Mouse (Mus musculus) neutrophil, adult 65 days (primary cell): ENCODE results near the gene Tinagl1. TPM values are rescaled to one million over a fixed set of nuclear protein-coding genes. Genes with fewer than 3 reads are reported as not detected.

Experiments used
- total RNA-seq: library from RNA; stranded (reverse); gene quantifications from 2 replicates; pipeline ENCODE4 v1.2.4, GENCODE M21; 2023

Gene Tinagl1
- 67.0 and 83.9 TPM in 2 replicates for total RNA-seq

DNA sequence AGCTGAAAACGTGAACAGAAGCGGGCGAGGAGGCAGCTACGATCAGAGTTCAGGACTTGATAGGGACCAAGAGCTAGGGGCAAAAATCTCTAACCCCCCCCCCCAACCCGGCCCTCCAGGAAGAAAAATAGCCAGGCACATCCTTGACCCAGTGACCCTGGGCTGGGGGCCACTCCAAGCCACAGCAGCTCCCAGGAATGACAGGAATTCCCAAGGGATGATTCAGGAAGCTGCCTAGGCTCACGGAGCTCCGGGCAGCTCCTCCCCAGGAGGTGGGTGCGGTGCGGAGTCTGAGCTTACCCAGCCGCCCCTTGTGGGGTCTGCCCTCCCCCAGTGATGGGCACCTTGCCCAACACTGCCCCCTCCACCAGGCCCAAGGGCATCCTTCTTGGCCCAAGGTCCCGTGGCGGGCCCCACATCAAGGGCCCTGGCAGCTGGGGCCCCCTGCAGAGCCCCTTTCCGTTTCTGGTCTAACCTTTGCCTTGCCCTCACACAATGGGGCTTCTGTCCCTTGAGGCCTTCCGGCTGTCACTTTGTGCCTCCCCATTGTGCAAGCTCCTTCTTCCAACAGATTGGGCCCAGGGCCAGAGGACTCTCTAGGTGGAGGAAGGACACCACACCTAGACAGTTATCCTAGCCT, at the start of gene Tinagl1:
TSS of gene Tinagl1 (minus strand) at position 51 of the 640 bp plus-strand sequence.

DNA sequence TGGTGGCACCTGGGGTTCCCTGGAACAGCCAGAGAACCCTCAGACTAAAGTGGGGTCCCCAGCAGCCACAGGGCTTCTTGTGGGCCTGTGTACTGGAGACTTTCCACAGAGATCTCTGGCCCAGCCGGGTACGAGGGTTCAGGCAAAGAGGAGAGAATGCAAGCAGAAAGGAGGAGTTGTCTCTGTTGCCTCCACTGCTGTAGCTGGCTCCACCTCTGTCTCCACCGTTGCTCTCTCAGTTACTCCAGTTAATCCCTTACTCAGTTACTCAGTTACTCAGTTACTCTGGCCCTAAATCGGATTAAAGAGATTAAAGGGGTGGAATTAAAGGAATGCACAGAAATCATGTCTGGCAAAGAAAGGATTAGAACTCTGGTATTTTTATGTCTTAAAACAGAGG, 47.3 kb upstream of the Tinagl1 start, which contains the start of gene Gm853:
TSS of gene Gm853 (minus strand) at position 223 of the 400 bp plus-strand sequence.

DNA sequence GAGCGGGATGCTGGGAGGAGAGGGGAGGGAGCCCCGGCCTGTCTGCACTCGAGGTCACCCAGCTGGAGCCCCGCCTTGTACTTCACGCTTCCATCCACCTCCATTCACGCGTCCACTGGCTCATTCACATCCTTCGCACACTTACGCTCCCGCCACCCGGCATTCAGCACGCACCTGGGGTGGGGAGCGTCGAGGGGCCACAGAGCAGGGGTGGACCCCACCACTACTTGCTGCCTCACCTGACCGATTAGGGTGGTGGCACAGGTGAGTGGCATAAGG, 35.8 kb downstream of the Tinagl1 start, which contains the start of gene Hcrtr1:
TSS of gene Hcrtr1 (minus strand) at position 146 of the 279 bp plus-strand sequence.

Other genes starting within 250 kb of the Tinagl1 start
- gene Spocd1, start 245.9 kb downstream of the Tinagl1 start, total RNA-seq = 0.29 TPM in 1 of 2 replicates, not detected in the other
- not detected in 2 replicates for gene Adgrb2, start 190.3 kb downstream of the Tinagl1 start, total RNA-seq
- not detected in 2 replicates for gene Col16a1, start 127.3 kb downstream of the Tinagl1 start, total RNA-seq
- 53.4 and 70.7 TPM in 2 replicates for gene Pef1, start 72.6 kb downstream of the Tinagl1 start, total RNA-seq
- 0.59 TPM in 1 of 2 replicates, not detected in the other for gene Hcrtr1, start 35.8 kb downstream of the Tinagl1 start, total RNA-seq
- not detected in 2 replicates for gene Gm853, start 47.3 kb upstream of the Tinagl1 start, total RNA-seq
- gene Serinc2, start 104.1 kb upstream of the Tinagl1 start, total RNA-seq = 2.2 and 2.5 TPM in 2 replicates
- not detected in 2 replicates for gene Fabp3, start 133.5 kb upstream of the Tinagl1 start, total RNA-seq
- not detected in 2 replicates for gene Gm10570, start 133.6 kb upstream of the Tinagl1 start, total RNA-seq
- 10.5 and 12.6 TPM in 2 replicates for gene Zcchc17, start 184.8 kb upstream of the Tinagl1 start, total RNA-seq
- gene Snrnp40, start 185.0 kb upstream of the Tinagl1 start, total RNA-seq = 38.0 and 43.5 TPM in 2 replicates